Mouse (Mus musculus) heart, embryonic 11.5 days (tissue): ENCODE measurements around the gene Kif26b. TPM values are rescaled to one million over a fixed set of nuclear protein-coding genes. Genes with fewer than 3 reads are reported as not detected.

Experiments used
- ATAC-seq: fragments of 200-750 bp; cut with Nextera tagmentation; replicated peaks from 2 replicates; pipeline ENCODE4 v1.8.0; 2017; ENCODE audit warnings: moderate library complexity; ENCODE audit not compliant: insufficient number of reproducible peaks, low FRiP score, low TSS enrichment
- H3K27ac ChIP-seq: fragments of 300-500 bp; sonication (generic); 2 replicates; pipeline ENCODE4 v1.5.1; 2014; ENCODE audit warnings: mild to moderate bottlenecking, low read depth, low read length
- H3K27me3 ChIP-seq: fragments of 300-500 bp; sonication (generic); 2 replicates; pipeline ENCODE4 v1.6.1; 2014; ENCODE audit warnings: mild to moderate bottlenecking, low read length, mixed read lengths; ENCODE audit not compliant: control insufficient read depth, insufficient read depth
- H3K36me3 ChIP-seq: fragments of 300-500 bp; sonication (generic); 2 replicates; pipeline ENCODE4 v1.6.1; 2014; ENCODE audit warnings: mild to moderate bottlenecking, low read length, moderate library complexity, mixed read lengths; ENCODE audit not compliant: control insufficient read depth, insufficient read depth
- H3K4me1 ChIP-seq: fragments of 300-500 bp; sonication (generic); 2 replicates; pipeline ENCODE4 v1.6.1; 2014; ENCODE audit warnings: low read length; ENCODE audit not compliant: control insufficient read depth, insufficient read depth
- H3K4me2 ChIP-seq: fragments of 300-500 bp; sonication (generic); 2 replicates; pipeline ENCODE4 v1.6.1; 2014; ENCODE audit warnings: mild to moderate bottlenecking, moderate library complexity
- H3K4me3 ChIP-seq: fragments of 300-500 bp; sonication (generic); 2 replicates; pipeline ENCODE4 v1.5.1; 2014; ENCODE audit warnings: low read depth, low read length
- H3K9ac ChIP-seq: fragments of 300-500 bp; sonication (generic); 2 replicates; pipeline ENCODE4 v1.6.1; 2014; ENCODE audit warnings: mild to moderate bottlenecking, low read depth, low read length, moderate library complexity
- H3K9me3 ChIP-seq: fragments of 300-500 bp; sonication (generic); replicated peaks from 2 replicates; pipeline ENCODE4 v1.6.1; 2016; ENCODE audit warnings: low read length; ENCODE audit not compliant: control insufficient read depth
- WGBS: fragments of 180-500 bp; shearing (Covaris S2); extraction: QIAGEN DNeasy Blood & Tissue Kit; methylation state at CpG from one replicate; pipeline ENCODE4 v1.1.7; 2014; ENCODE audit not compliant: insufficient replicate concordance; 5-methylcytosine and 5-hydroxymethylcytosine counted together
- polyA plus RNA-seq: library from polyadenylated mRNA; unstranded; fragments of >200 nt; fragmentation: Nextera tagmentation; extraction: Ambion mirVana; gene quantifications from 2 replicates; pipeline ENCODE4 v1.2.1, GENCODE M21; 2014

Gene Kif26b
- polyA plus RNA-seq, 1 experiment from 2014 or later: 18.9 TPM

GRCm38 (mm10) chr1:178590229-178591171 lies 61.6 kb downstream of the Kif26b start:
- no peak overlapping the region for H3K4me2 ChIP-seq

GRCm38 (mm10) chr1:178597113-178597512 lies 68.2 kb downstream of the Kif26b start:
- Histone ChIP-seq H3K4me3 (no peak overlapping the region), H3K4me2 (no peak overlapping the region), H3K9me3 (no peaks in the 10 kb centered on the region), H3K9ac (no peak overlapping the region), H3K36me3 (no peaks in the 10 kb centered on the region), H3K4me1 (peaks cover 13% of the 10 kb centered on the region; the same call in 1 of the 2 replicates), H3K27ac (no peak overlapping the region), H3K27me3 (no peaks in the 10 kb centered on the region)
- no peak for ATAC-seq
- WGBS: 81% methylated on average over 3 of the region's 3 CpGs

More at GRCm38 (mm10) chr1:178590229-178591171, 61.6 kb downstream of the Kif26b start:
- no peak for ATAC-seq
- no peak overlapping the region for H3K9ac ChIP-seq
- H3K9me3 ChIP-seq: no peaks in the 10 kb centered on the region
- H3K27ac ChIP-seq: no peak overlapping the region
- no peak overlapping the region for H3K4me3 ChIP-seq
- H3K4me1 ChIP-seq: peaks cover 5% of the 10 kb centered on the region; the same call in 1 of the 2 replicates
- H3K36me3 ChIP-seq: no peaks in the 10 kb centered on the region
- WGBS: 76% methylated on average over 13 of the region's 13 CpGs
- no peaks in the 10 kb centered on the region for H3K27me3 ChIP-seq

DNA sequence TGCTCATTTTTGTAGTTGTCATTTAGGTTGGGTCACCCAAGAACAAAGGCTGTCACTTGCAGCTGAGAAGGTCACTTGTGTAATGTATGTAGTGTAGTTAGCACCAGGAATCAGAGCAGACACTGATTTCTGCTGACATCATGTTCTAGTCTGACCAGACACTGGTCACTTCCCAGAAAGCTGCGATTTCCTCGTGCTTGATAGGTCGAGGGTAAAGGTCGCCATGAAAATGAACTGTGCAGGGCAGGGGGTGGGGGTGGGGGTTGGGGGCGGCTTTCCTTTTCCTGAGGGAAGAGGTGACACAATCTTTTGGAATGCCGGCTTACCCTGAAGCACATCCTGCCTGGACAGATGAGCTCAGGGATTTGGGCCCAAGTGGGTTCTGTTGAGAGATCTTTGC lies 68.8 kb downstream of the Kif26b start:
- no peaks in the 10 kb centered on the region for H3K9me3 ChIP-seq
- peaks cover 13% of the 10 kb centered on the region; the same call in 1 of the 2 replicates for H3K4me1 ChIP-seq
- no peak overlapping the region for H3K9ac ChIP-seq
- H3K36me3 ChIP-seq: no peaks in the 10 kb centered on the region
- WGBS: 46% methylated on average over 6 of the region's 6 CpGs
- H3K27ac ChIP-seq: no peak overlapping the region
- H3K4me3 ChIP-seq: no peak overlapping the region
- ATAC-seq: no peak
- no peak overlapping the region for H3K4me2 ChIP-seq
- no peaks in the 10 kb centered on the region for H3K27me3 ChIP-seq

DNA sequence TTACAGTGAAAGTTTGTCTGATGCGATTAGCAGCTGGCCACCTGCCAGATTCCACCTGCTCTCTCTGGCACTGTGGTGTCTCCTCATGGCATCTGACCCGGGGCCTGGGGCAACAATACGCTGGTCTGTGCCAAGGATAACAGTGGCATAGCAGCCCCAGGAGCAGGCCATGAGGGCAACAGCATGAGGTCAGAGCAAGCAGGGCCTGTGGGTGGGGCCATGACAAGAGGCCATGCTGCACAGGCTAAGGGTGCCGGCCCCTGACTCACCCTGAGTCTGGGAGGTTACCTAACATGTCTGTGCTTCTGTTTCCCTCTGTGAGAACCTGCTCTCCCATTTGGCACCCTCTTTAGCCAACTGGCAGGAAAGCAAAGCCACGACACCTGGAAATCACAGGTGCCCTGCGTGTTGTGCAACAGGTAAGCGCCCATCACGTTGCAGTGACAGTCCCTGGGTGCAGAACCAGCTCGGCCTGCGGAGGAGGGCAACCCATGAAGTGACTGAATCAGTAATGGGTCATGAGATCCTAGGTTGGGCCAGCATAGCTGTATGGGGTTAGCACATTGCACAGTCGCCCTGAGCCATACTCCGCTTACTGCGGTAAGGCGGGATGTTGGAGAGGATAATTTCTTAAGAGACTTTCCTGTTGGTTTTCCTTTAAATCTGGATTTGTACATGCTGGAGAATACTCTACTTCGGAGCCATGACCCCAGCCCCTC lies 72.1 kb downstream of the Kif26b start:
- ATAC-seq: 0 out of 2 replicates have a peak, but pooled peaks have one; percentile 55

GRCm38 (mm10) chr1:178609151-178609775 lies 80.3 kb downstream of the Kif26b start:
- H3K27ac ChIP-seq: no peak overlapping the region
- H3K27me3 ChIP-seq: no peaks in the 10 kb centered on the region
- H3K4me2 ChIP-seq: no peak overlapping the region
- no peak overlapping the region for H3K4me3 ChIP-seq
- no peak overlapping the region for H3K9ac ChIP-seq
- H3K9me3 ChIP-seq: no peaks in the 10 kb centered on the region
- WGBS: 71% methylated on average over 8 of the region's 8 CpGs
- no peaks in the 10 kb centered on the region for H3K36me3 ChIP-seq
- H3K4me1 ChIP-seq: peaks cover 37% of the 10 kb centered on the region
- ATAC-seq: no peak

More for the DNA sequence above, 72.1 kb downstream of the Kif26b start:
- Histone ChIP-seq H3K27ac (no peak overlapping the region), H3K9ac (no peak overlapping the region), H3K4me2 (no peak overlapping the region), H3K4me3 (no peak overlapping the region), H3K4me1 (peaks cover 13% of the 10 kb centered on the region; the same call in 1 of the 2 replicates), H3K27me3 (no peaks in the 10 kb centered on the region), H3K36me3 (0 out of 2 replicates have a peak, but pooled peaks cover 2% of the 10 kb centered on the region), H3K9me3 (no peaks in the 10 kb centered on the region)
- WGBS: 80% methylated on average over 15 of the region's 15 CpGs

DNA sequence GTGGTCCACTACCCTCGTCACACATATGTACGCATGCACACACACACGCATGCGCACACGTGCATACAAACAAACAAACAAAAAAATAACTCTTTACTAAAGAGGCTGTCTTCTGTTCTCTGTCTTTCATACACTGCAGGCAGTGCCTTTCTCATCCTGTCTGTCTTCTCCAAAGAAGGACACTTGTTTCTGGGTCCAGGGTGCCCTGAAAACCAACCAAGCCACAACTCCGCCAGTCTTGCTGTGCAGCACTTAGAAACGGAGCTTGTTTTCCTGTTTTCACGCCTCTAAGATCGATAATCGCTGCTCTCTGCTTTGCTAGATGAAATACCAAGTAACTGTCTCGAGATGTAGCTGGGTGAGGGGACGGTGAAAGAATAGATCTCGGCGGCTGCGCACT lies 82.6 kb downstream of the Kif26b start:
- no peak overlapping the region for H3K9ac ChIP-seq

DNA sequence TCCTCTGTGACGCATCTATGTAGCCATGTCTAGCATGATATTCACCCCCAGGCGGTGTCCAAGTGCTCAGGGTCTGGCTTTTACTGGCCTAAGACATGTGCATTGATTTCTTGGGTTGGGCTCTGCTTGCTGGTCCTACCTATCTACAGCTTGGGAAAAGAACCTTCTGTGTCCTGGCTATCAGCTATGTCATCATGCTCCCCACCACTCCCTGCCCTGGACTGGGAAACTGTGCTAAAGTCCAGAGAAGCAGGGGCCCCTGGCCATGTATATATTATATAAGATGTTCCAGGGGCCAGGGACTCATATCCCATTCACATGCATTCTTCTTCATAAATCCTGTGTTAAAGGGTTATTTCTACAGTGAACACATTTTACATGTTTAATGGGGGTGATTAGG lies 92.4 kb downstream of the Kif26b start:
- Histone ChIP-seq H3K27me3 (no peaks in the 10 kb centered on the region), H3K4me1 (peaks cover 3% of the 10 kb centered on the region; the same call in 1 of the 2 replicates), H3K27ac (no peak overlapping the region), H3K36me3 (no peaks in the 10 kb centered on the region), H3K9ac (no peak overlapping the region), H3K4me2 (no peak overlapping the region), H3K4me3 (no peak overlapping the region), H3K9me3 (no peaks in the 10 kb centered on the region)
- 84% methylated on average over 2 of the region's 2 CpGs for WGBS
- no peak for ATAC-seq

More for the DNA sequence above, 82.6 kb downstream of the Kif26b start:
- H3K4me1 ChIP-seq: peaks cover 37% of the 10 kb centered on the region
- no peaks in the 10 kb centered on the region for H3K9me3 ChIP-seq
- H3K4me3 ChIP-seq: no peak overlapping the region
- H3K36me3 ChIP-seq: no peaks in the 10 kb centered on the region
- H3K4me2 ChIP-seq: no peak overlapping the region
- no peaks in the 10 kb centered on the region for H3K27me3 ChIP-seq
- H3K27ac ChIP-seq: no peak overlapping the region
- no peak for ATAC-seq
- 74% methylated on average over 15 of the region's 15 CpGs for WGBS

DNA sequence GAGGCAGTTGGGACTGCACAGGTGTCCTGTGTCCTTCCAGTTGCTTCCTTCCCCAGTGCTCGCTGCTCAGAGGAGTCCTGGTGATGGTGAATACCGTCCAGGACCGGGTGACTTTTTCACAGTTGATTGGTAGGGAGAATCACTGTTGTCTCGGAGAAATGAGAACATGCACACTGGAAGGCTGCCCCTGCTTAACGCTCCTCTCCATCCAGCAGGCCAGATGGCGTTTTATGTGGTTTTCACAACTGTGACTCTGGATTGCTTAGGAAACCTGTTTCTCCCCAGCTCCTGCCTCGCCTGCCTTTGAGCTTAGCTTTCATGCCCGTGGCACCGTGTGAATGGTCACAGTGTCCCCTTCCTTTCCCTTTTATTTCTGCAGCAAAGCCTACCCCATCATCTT lies 95.0 kb downstream of the Kif26b start:
- Histone ChIP-seq H3K36me3 (no peaks in the 10 kb centered on the region), H3K4me1 (peaks cover 6% of the 10 kb centered on the region; the same call in 1 of the 2 replicates), H3K4me2 (no peak overlapping the region), H3K27ac (no peak overlapping the region), H3K9ac (no peak overlapping the region), H3K9me3 (no peaks in the 10 kb centered on the region), H3K4me3 (no peak overlapping the region), H3K27me3 (no peaks in the 10 kb centered on the region)
- WGBS: 81% methylated on average over 9 of the region's 9 CpGs
- ATAC-seq: no peak
